Mouse (Mus musculus) adrenal gland, postnatal 25 days (tissue): ENCODE results near the gene Rbm11. TPM values are rescaled to one million over a fixed set of nuclear protein-coding genes. Genes with fewer than 3 reads are reported as not detected.

ENCODE experiments used
- DNase-seq: peaks from one replicate; pipeline ENCODE4 v3.0.0; 2021; ENCODE audit warnings: mixed read lengths
- long read RNA-seq: library from polyadenylated mRNA; stranded (forward); transcript quantifications from one replicate; pipeline ENCODE4 v2.0.0, GENCODE M21; 2021
- total RNA-seq: library from RNA; stranded (reverse); gene quantifications from 2 replicates; pipeline ENCODE4 v1.2.3, GENCODE M21; 2021

The Rbm11 gene
- total RNA-seq = 0.95 and 2.8 TPM in 2 replicates
- long read RNA-seq = 0 reads

DNA sequence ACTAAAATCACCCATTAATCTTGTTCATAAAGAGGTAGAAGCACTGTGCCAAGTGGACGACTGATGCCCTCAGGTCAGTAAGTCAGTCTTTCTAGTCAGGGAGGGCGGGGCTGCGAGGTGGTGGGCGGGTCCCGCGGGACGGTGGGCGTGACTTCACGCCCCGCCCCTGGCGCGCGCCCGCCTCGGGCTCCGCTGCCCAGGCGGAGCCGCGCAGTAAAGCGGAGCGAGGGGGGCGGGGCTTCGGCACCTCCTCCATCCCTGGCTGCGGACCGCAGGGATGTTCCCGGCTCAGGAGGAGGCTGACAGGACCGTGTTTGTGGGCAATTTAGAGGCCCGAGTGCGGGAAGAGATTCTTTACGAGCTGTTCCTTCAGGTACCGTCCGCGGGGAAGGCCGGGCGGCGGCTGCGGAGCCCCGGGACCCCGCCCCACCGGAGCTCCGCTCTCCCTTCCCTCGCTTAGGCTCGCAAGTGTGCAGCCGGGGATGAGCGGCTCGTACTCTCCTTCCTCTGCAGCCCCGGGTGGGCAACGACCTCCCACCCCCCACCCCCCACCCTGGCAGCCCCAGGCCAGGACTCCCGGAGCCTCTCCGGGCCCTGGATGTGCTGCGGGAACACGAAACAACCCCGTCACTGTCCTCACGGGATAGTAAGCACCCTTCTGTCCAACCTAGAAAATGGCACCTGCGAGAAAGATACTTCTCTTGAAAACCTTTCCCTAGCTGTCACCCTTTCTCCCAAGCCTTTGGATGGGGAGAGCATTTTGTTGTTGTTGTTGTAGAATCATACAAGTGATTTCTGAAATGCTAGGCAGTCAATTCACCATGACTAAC is at the start of gene Rbm11:
Rbm11 (plus strand) TSS at position 174 of the 830 bp plus-strand sequence.
- peak; percentile 87 for DNase-seq

DNA sequence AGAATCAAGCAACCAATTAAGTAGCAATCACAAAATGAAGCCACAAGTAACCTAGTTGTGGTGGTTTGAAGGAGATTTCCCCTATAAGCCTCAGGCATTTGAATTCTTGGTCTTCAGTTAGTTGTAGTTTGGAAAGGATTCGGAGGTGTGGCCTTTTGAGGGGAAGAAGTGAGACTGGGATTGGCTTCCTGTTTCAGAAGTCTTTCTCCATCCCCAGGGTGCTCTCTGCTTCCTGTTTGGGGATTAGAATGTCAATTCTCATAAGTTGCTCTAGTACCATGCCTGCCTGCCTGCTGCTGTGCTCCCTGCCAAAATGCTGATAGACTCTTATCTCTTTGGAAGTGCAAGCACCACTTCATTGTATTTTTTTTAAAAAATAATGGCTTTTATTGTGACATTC is 47.3 kb upstream of the Rbm11 start:
- no peak for DNase-seq

DNA sequence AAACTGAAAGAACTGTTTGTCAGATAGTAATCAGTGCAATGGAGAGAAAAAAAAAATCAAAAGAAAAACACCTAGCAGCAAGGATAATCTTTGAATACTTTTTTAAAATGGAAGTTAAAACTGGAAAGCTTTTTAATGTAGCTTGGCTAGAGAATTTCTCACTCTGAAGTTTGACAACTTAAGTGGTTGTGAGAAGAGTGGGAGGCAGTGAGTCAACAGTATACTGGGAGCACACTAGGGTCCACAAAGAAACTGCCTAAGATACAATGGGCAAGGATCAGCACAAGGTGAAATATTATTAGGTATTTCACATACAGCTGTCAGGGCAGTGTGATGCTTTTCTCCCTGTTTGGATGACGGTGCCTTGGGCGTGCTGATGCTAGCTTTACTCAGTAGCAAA is 29.7 kb upstream of the Rbm11 start:
- no peak for DNase-seq

DNA sequence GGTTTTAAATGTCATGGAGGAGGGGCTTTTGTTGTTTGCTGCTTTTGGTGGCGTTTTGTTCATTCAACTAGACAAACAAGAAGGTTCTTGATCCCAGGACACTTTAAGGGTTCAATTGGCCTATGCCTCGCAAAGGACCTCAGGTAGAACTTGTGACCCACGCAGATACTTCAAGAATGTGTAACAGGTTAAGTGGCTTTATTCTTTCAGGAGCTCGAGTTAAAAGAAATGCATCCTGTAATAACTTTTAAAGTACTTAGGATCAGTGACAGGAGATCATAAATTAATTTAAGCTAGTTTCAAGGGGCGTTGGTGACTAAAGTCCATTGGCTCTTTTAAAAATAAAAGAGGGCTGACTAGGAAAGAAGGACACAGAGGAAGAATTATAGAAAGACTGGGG is 10.4 kb upstream of the Rbm11 start:
- no peak for DNase-seq

DNA sequence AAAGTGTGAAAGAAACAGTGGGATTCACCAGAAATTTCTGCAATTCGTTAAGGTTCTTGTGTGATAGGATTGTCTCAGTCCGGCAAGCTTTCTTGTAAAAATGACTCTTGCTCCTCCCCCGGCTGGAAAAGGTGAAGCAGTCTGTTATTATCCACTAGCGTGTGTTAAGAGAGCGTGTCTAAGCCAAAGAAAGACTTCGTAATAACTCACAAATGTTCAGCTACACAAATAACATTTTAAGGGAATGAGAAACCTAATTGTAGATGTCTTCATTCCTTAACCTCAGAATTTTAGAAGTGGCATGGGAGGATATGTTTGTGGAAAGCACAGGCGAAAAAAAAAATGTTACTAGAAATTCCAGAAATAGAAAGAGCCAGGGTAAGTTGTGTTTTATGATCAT is 6.7 kb upstream of the Rbm11 start, which contains the start of gene Lipi:
Lipi (minus strand) TSS at position 101 of the 400 bp plus-strand sequence.
- no peak for DNase-seq

DNA sequence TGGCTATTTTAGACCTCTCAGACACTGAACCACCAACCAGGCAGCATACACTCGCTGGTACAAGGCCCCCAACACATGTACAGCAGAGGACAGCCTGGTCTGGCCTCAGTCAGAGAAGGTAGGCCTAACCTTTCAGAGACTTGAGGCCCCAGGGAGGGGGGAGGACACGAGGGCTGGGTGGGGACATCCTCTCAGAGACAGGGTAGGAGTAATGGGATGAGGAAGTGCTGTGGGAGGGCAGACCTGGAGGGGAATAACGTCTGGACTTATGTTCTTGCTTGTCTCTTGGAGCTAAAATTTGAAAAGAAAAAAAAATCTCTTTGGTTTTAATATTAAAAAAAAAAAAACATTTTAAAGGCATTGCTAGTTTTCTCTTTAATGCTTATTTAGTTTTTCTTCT is 6.2 kb upstream of the Rbm11 start:
- DNase-seq = no peak

DNA sequence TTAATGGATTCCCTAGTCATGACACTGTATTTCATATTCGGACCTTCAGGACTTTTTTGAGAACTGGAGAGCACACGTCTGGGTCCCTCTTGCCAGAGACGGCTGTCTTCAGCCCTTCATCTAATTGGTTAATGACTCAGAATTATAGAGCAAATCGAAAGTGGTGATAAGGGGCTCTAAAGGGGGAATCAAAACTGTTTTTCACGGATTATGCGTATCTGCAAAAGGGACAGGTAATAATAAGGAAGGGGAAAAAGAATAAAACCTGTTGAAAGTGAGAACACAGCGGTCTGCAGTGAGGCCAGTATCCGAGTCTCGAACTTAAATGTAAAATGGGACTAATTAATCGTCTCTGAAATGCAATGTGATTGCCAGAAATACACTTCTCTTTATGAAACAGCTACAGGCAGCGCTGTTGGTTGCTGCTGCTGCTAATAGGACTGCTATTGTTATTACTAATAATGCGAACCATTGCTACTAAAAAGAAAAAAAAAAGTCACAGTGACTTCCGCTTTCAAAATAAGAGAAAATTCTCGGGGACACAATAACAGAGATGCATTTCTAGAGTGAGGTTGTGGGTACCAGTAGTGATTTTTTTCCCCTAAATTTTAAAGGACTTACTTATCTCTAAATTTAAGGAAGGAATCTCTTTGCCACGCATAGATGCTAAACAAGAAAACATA is 998 bp downstream of the Rbm11 start:
- DNase-seq = no peak

DNA sequence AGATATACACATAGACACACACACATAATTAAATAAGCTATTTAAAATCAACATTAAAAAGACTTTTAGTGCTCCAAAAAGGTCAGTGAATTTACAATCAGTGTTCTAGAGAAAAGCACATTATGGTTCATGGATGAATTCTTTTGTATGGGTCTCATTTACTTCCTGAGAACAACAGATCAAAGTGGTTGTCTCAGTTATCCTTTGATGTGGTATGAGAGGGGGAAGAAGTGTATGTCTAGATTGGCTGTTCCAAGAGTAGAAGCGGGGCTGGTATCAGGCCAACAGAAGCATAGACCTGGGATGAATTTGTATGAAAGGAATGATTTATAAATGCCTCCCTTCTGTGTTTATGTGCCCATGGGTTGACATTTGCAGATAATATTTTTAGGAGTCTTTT is 13.8 kb downstream of the Rbm11 start:
- DNase-seq = no peak

DNA sequence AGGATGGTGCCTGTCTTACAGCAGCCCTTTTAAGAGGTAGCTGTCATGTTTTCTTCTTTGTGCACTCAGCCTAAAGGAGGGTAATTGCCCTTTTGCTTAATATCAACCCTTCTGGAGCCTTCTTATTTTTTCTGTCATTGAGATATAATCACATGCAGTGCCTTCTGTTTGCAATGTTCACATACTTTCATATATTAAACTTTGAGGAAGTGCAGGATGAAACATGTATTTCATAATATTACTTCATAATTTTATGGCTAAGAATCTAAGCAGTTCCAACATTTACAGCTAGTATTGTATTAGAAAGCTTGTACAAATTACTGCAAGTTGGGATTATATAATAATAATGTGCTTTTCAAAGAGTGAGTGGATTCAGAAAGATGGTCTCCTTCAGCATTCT is 19.9 kb downstream of the Rbm11 start:
- no peak for DNase-seq

DNA sequence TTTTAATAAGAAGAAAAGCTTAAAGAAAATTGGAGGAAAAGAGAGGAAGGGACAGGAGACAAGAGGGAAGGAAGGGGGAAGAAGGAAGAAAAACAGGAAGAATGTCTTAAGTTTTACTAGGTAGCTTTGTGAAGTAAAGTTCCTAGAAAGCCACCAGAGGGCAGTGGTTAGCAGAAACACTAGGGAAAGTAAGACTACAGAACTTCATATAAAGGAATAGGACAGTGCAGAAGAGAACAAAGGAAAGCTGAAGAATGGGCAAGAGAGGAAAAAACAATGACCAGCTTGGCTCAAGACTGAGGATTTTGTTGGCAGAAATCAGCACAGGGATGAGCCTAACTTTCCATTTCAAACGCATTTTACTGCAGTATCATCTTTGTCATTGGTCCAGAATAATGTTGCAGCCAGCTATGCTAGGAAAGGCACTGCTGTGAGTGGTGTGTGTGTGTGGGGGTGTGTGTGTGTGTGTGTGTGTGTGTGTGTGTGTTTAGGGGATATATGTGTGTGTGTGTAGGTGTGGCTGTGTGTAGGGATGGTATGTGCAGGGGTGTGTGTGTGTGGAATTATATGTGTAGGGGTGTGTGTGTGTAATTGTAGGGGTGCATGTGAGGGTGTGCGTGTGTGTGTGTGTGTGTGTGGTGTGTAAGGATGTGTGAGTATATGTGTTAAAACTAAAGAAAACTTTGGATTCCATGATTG is 25.2 kb downstream of the Rbm11 start:
- no peak for DNase-seq

DNA sequence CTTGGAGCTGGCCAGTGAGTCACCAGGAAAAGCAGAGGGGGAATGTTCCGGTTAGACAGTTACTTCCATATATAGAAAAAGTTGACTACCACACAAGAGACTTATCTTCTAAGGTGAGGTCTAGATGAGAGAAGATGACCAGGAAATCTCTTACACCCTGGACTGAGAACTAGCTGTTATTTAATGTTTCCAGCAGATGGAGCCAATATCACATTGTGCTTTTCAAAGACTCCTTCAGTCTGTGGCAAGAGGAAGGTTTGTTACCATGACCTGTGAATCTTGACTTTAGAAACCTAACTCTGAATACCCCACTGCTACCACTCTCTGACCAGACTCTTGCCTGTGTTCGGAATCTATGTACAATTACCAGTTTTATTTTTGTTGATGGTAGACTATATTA is 35.2 kb downstream of the Rbm11 start:
- no peak for DNase-seq

Other genes with a start within 250 kb of the Rbm11 start
- not detected in 2 replicates for gene Lipi, start 6.8 kb upstream of the Rbm11 start, total RNA-seq
- 35.5 and 43.2 TPM in 2 replicates for gene Hspa13, start 174.3 kb downstream of the Rbm11 start, total RNA-seq